Mouse (Mus musculus) forebrain, embryonic 14.5 days (tissue): ENCODE measurements around the gene Tbc1d30. TPM values are rescaled to one million over a fixed set of nuclear protein-coding genes. Genes with fewer than 3 reads are reported as not detected.

Experiments used
- ATAC-seq: fragments of 200-750 bp; cut with Nextera tagmentation; 2 replicates; pipeline ENCODE4 v1.8.0; 2017; ENCODE audit warnings: mild to moderate bottlenecking, moderate library complexity
- DNase-seq: peaks from one replicate; pipeline ENCODE4 v3.0.0-alpha.2; 2015; ENCODE audit warnings: low spot score
- H3K27ac ChIP-seq: fragments of 300-500 bp; sonication (generic); 2 replicates; pipeline ENCODE4 v1.5.1; 2014; ENCODE audit warnings: low read depth, mild to moderate bottlenecking, control low read depth, low read length, moderate library complexity
- H3K27me3 ChIP-seq: fragments of 300-500 bp; sonication (generic); replicated peaks from 2 replicates; pipeline ENCODE4 v1.6.1; 2014; ENCODE audit warnings: low read length, control low read depth, mixed read lengths; ENCODE audit not compliant: control insufficient read depth, insufficient read depth
- H3K36me3 ChIP-seq: fragments of 300-500 bp; sonication (generic); 2 replicates; pipeline ENCODE4 v1.6.1; 2014; ENCODE audit warnings: low read length, control low read depth; ENCODE audit not compliant: control insufficient read depth, insufficient read depth
- H3K4me1 ChIP-seq: fragments of 300-500 bp; sonication (generic); 2 replicates; pipeline ENCODE4 v1.6.1; 2014; ENCODE audit warnings: antibody characterized with exemption, low read length, control low read depth; ENCODE audit not compliant: control insufficient read depth, insufficient read depth
- H3K4me2 ChIP-seq: fragments of 300-500 bp; sonication (generic); 2 replicates; pipeline ENCODE4 v1.6.1; 2014; ENCODE audit warnings: mild to moderate bottlenecking, control low read depth, low read length
- H3K4me3 ChIP-seq: fragments of 300-500 bp; sonication (generic); 2 replicates; pipeline ENCODE4 v1.5.1; 2014; ENCODE audit warnings: low read depth, low read length, control low read depth
- H3K9ac ChIP-seq: fragments of 300-500 bp; sonication (generic); 2 replicates; pipeline ENCODE4 v1.6.1; 2014; ENCODE audit warnings: mild to moderate bottlenecking, low read length, control low read depth, moderate library complexity
- H3K9me3 ChIP-seq: fragments of 300-500 bp; sonication (generic); replicated peaks from 2 replicates; pipeline ENCODE4 v1.6.1; 2016; ENCODE audit warnings: low read length, control low read depth, mixed read lengths; ENCODE audit not compliant: control insufficient read depth
- WGBS: fragments of 180-500 bp; shearing (Covaris S2); extraction: QIAGEN DNeasy Blood & Tissue Kit; methylation state at CpG from one replicate; pipeline ENCODE4 v1.1.7; 2014; 5-methylcytosine and 5-hydroxymethylcytosine counted together
- polyA plus RNA-seq: library from polyadenylated mRNA; unstranded; fragments of >200 nt; fragmentation: Nextera tagmentation; extraction: Ambion mirVana; gene quantifications from 2 replicates; pipeline ENCODE4 v1.2.1, GENCODE M21; 2014

Gene Tbc1d30
- polyA plus RNA-seq, 1 experiment from 2014 or later: 9.3 TPM

DNA sequence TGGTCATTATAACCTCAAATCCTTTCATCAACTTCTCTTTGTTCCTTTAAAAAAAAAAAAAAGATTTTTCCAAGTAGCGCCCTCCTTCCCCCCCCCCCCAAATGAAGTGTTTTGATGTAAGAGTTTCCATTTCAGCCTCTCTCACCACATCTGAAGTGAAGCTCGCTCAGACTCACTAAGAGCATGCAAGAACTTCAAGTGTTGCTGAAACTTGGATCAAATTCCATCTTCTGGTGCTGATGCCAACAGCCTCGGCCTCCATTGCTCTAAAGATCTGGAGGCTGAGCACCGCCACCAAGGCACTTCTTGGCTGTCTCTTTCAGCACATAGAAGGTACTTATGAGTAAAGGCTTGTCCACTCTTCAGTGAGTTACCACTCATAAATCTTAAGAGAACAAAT is 128.2 kb downstream of the Tbc1d30 start:
- Histone ChIP-seq H3K36me3 (no peaks in the 10 kb centered on the region), H3K4me3 (no peak overlapping the region), H3K27ac (no peak overlapping the region), H3K4me1 (no peaks in the 10 kb centered on the region), H3K4me2 (no peak overlapping the region), H3K9me3 (no peaks in the 10 kb centered on the region), H3K27me3 (no peaks in the 10 kb centered on the region), H3K9ac (no peak overlapping the region)
- no peak for ATAC-seq
- 78% methylated on average over 4 of the region's 4 CpGs for WGBS
- no peak for DNase-seq

DNA sequence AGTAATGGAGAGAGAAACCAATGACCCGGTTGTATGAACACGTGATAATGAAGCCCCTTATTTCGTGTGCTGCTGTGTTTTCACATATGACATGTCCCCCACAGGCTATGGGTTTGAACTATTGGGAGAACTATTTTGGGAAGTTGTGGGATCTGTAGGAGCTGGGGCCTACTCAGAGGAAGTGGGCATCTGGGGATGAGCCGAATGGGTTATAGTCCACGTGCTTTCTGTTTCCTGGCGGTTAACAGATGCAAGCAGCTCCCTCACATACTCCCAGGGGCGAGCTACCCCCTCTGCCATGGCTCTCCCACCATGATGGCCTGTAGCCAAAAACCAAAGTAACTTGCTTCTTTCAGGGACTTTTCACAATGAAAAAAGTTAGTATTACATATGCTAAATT is 132.5 kb downstream of the Tbc1d30 start:
- H3K36me3 ChIP-seq: no peaks in the 10 kb centered on the region
- DNase-seq (no peak), ATAC-seq (no peak)
- H3K27ac ChIP-seq: no peak overlapping the region
- 84% methylated on average over 7 of the region's 7 CpGs for WGBS
- H3K4me3 ChIP-seq: no peak overlapping the region
- H3K9ac ChIP-seq: no peak overlapping the region
- no peaks in the 10 kb centered on the region for H3K27me3 ChIP-seq
- no peaks in the 10 kb centered on the region for H3K9me3 ChIP-seq
- H3K4me2 ChIP-seq: no peak overlapping the region
- H3K4me1 ChIP-seq: no peaks in the 10 kb centered on the region

DNA sequence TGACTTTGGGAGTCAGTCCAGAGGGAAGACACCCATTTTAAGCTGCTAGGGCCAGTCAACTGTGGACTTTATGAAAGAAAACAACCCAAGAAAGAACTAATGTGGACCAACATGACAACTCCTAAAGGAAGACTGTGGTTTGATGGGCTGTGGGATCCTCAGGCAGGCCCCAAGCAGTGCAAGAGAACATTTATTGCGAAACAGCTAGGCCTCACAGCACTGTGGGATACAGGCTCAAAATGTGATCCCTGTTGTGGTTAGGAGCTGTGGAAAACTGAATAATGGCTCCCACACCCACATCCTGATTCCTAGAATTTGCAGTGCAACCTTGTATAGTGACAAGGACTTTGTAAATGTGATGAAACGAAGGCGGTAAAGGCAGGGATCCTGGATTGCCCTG is 134.3 kb downstream of the Tbc1d30 start:
- DNase-seq: no peak
- Histone ChIP-seq H3K4me3 (no peak overlapping the region), H3K27me3 (no peaks in the 10 kb centered on the region), H3K36me3 (no peaks in the 10 kb centered on the region), H3K4me1 (no peaks in the 10 kb centered on the region), H3K27ac (no peak overlapping the region), H3K9ac (no peak overlapping the region), H3K4me2 (no peak overlapping the region), H3K9me3 (no peaks in the 10 kb centered on the region)
- no peak for ATAC-seq
- 88% methylated on average over 3 of the region's 3 CpGs for WGBS

Other genes starting within 250 kb of the Tbc1d30 start
- 27.3 and 33.7 TPM in 2 replicates for gene Gns, start 13.8 kb upstream of the Tbc1d30 start, polyA plus RNA-seq
- gene Rassf3, start 125.1 kb upstream of the Tbc1d30 start, polyA plus RNA-seq: 4.4 and 4.7 TPM in 2 replicates
- gene Tbk1, start 235.5 kb upstream of the Tbc1d30 start, polyA plus RNA-seq: 34.7 and 38.3 TPM in 2 replicates